In genomic region chr3:104279505-104279904, GRCm38 (mm10) we compare ENCODE assay signal across 19 mouse cellular contexts. TPM values are rescaled to one million over a fixed set of nuclear protein-coding genes. Genes with fewer than 3 reads are reported as not detected.
A peak's percentile ranks its signal among the peaks of the same experiment; 100 is the strongest.
DNase-seq lines count a peak whose midpoint lies in the region; ATAC-seq and TF ChIP-seq lines count a peak whose summit lies in the region.
"Had no signal": no experiment of that assay in that cellular context is flagged by ENCODE, and none has a peak within 500 bp of the region (broad histone marks: within the 10 kb centered on the region; RNA-seq: fewer than 3 reads in every experiment).

No protein-coding gene starts in this region.

- H3K27ac ChIP-seq in gastrocnemius, adult 2 months = no peak overlapping the region
- no peak overlapping the region for H3K27ac ChIP-seq in liver, embryonic 15.5 days (replicated peaks)
- H3K27ac ChIP-seq: heart, embryonic 13.5 days; hindbrain, embryonic 12.5 days; limb, embryonic 13.5 days had no signal

- H3K9me3 ChIP-seq in liver, embryonic 15.5 days (replicated peaks) = no peaks in the 10 kb centered on the region
- H3K9me3 ChIP-seq: heart, embryonic 13.5 days; hindbrain, embryonic 12.5 days; limb, embryonic 13.5 days had no signal

- H3K36me3 ChIP-seq in liver, embryonic 15.5 days (replicated peaks) = no peaks in the 10 kb centered on the region
- H3K36me3 ChIP-seq: heart, embryonic 13.5 days; hindbrain, embryonic 12.5 days; limb, embryonic 13.5 days had no signal

- TF ChIP-seq CTCF in gastrocnemius, adult 2 months (IDR thresholded peaks at IDR 0.05) = no peak

- H3K9ac ChIP-seq in liver, embryonic 15.5 days = no peak overlapping the region
- H3K9ac ChIP-seq: heart, embryonic 13.5 days; hindbrain, embryonic 12.5 days; limb, embryonic 13.5 days had no signal

- no peak overlapping the region for H3K4me2 ChIP-seq in liver, embryonic 15.5 days
- H3K4me2 ChIP-seq: heart, embryonic 13.5 days; hindbrain, embryonic 12.5 days; limb, embryonic 13.5 days had no signal

- DNase-seq in gastrocnemius, adult 2 months = peak; percentile 15
- DNase-seq in gastrocnemius, adult 8-10 months (ENCODE audit: low spot score in 2 of 2) = no peak
- DNase-seq in 416B (ENCODE audit: low read depth) = peak; percentile 81
- DNase-seq in right cerebral cortex, adult 18-20 months = no peak
- DNase-seq in right cerebral cortex, postnatal 36 days (ENCODE audit: low spot score in 2 of 2) = no peak
- no peak for DNase-seq in ovary, postnatal 36 days (ENCODE audit: low spot score)
- DNase-seq: cerebellum, adult 2 months; gastrocnemius, postnatal 10 days; kidney, adult 18-20 months; kidney, postnatal 4 days; right cerebral cortex, postnatal 14 days; thymus, adult 2 months had no signal

- H3K27me3 ChIP-seq in liver, embryonic 15.5 days = no peaks in the 10 kb centered on the region
- H3K27me3 ChIP-seq: heart, embryonic 13.5 days; hindbrain, embryonic 12.5 days; limb, embryonic 13.5 days had no signal

- no peak overlapping the region for H3K4me3 ChIP-seq in gastrocnemius, adult 2 months
- H3K4me3 ChIP-seq in liver, embryonic 15.5 days (replicated peaks) = no peak overlapping the region
- H3K4me3 ChIP-seq: heart, embryonic 13.5 days; hindbrain, embryonic 12.5 days; limb, embryonic 13.5 days; myocyte had no signal

- intact Hi-C loops in gastrocnemius, adult 2 months (cut with DNase I) = no loop called here

- peak; percentile 85 for ATAC-seq in granulocyte monocyte progenitor cell, adult 5-6 weeks (replicated peaks; ENCODE audit: poor library complexity, severe bottlenecking)
- ATAC-seq in liver, embryonic 15.5 days (ENCODE audit: insufficient read depth) = peak; percentile 70
- ATAC-seq: forebrain, embryonic 14.5 days had no signal

- 0 out of 2 replicates have a peak, but pooled peaks cover 3% of the 10 kb centered on the region for H3K4me1 ChIP-seq in liver, embryonic 15.5 days (replicated peaks)
- H3K4me1 ChIP-seq: limb, embryonic 13.5 days had no signal

- WGBS in liver, embryonic 15.5 days (ENCODE audit: insufficient replicate concordance) = 34% methylated on average over 6 of the region's 6 CpGs

RNA-seq across cellular contexts. Expression of gene Magi3, which starts 59.3 kb away (rescaled TPM):
- 1 to 10 TPM; 1.6 to 2.7 TPM for total RNA-seq in gastrocnemius, adult 2 months (2021)
- 1 to 10 TPM; 1.1 to 2.3 (median 1.6) TPM for total RNA-seq in gastrocnemius, adult 8-10 months (2022)
- total RNA-seq in granulocyte monocyte progenitor cell, adult 5-6 weeks (2014; fragmentation: Nextera tagmentation) = 3.4 and 5.7 TPM in 2 replicates
- 8.6 and 9.1 TPM in 2 replicates for total RNA-seq in granulocyte monocyte progenitor cell, adult 5-6 weeks (2017)
- 1.2 and 1.4 TPM in 2 replicates for polyA plus RNA-seq in liver, embryonic 15.5 days (2015; fragmentation: Nextera tagmentation; extraction: Ambion mirVana)

Comparison
In these comparisons a context has a peak if more than half of its experiments do, and no peak if none do; other contexts are left out.
1. DNase-seq: peak in gastrocnemius, adult 2 months (single experiment) and 416B (single experiment); none in gastrocnemius, adult 8-10 months (0 of 2), right cerebral cortex, adult 18-20 months (single experiment), right cerebral cortex, postnatal 36 days (0 of 2) and ovary, postnatal 36 days (single experiment).